Mouse (Mus musculus): ENCODE data around the gene Grik2.
"Not testable (repeated sequence)": the region's sequence is repeated elsewhere in the genome, so short reads cannot be mapped to it uniquely, and the experiment has no call there.

Gene Grik2

GRCm38 (mm10) chr10:49319880-49320279 is 468.7 kb downstream of the Grik2 start:
- no peak for DNase-seq (ENCODE audit: low read depth)

- no peak for DNase-seq (ENCODE audit: low read depth)
Observed at GRCm38 (mm10) chr10:49256247-49256939, 532.2 kb downstream of the Grik2 start.

- not testable (repeated sequence) for DNase-seq (ENCODE audit: low read depth)
Observed at GRCm38 (mm10) chr10:49237356-49237755, 551.2 kb downstream of the Grik2 start.

- not testable (repeated sequence) for DNase-seq (ENCODE audit: low read depth)
Observed at GRCm38 (mm10) chr10:49236844-49237243, 551.7 kb downstream of the Grik2 start.

GRCm38 (mm10) chr10:49220096-49220495 is 568.5 kb downstream of the Grik2 start:
- DNase-seq (ENCODE audit: low read depth): no peak

- no peak for DNase-seq (ENCODE audit: low read depth)
Observed at GRCm38 (mm10) chr10:49219631-49220030, 568.9 kb downstream of the Grik2 start.

- no peak for DNase-seq (ENCODE audit: low read depth)
Observed at GRCm38 (mm10) chr10:49191773-49192371, 596.7 kb downstream of the Grik2 start.

GRCm38 (mm10) chr10:49191291-49191690 is 597.3 kb downstream of the Grik2 start:
- DNase-seq (ENCODE audit: low read depth): no peak

GRCm38 (mm10) chr10:49154134-49154533 is 634.4 kb downstream of the Grik2 start:
- no peak for DNase-seq (ENCODE audit: low read depth)

GRCm38 (mm10) chr10:49151496-49151895 is 637.1 kb downstream of the Grik2 start:
- not testable (repeated sequence) for DNase-seq (ENCODE audit: low read depth)

- DNase-seq (ENCODE audit: low read depth): no peak
Observed at GRCm38 (mm10) chr10:49149714-49150113, 638.9 kb downstream of the Grik2 start.

- DNase-seq (ENCODE audit: low read depth): no peak
Observed at GRCm38 (mm10) chr10:49142658-49143057, 645.9 kb downstream of the Grik2 start.

- DNase-seq (ENCODE audit: low read depth): no peak
Observed at GRCm38 (mm10) chr10:49136816-49137215, 651.8 kb downstream of the Grik2 start.

- DNase-seq (ENCODE audit: low read depth): no peak
Observed at GRCm38 (mm10) chr10:49131311-49131710, 657.3 kb downstream of the Grik2 start.

- DNase-seq (ENCODE audit: low read depth): no peak
Observed at GRCm38 (mm10) chr10:49050339-49050738, 738.2 kb downstream of the Grik2 start.

- DNase-seq (ENCODE audit: low read depth): no peak
Observed at GRCm38 (mm10) chr10:49049391-49049790, 739.2 kb downstream of the Grik2 start.
